Mouse (Mus musculus): ENCODE results near the gene 4930433I11Rik. TPM values are rescaled to one million over a fixed set of nuclear protein-coding genes. Genes with fewer than 3 reads are reported as not detected.
"Not testable (repeated sequence)": the region's sequence is repeated elsewhere in the genome, so short reads cannot be mapped to it uniquely, and the experiment has no call there.

The 4930433I11Rik gene
- total RNA-seq (2021), result not detected
- long read RNA-seq, result 0 reads

DNA sequence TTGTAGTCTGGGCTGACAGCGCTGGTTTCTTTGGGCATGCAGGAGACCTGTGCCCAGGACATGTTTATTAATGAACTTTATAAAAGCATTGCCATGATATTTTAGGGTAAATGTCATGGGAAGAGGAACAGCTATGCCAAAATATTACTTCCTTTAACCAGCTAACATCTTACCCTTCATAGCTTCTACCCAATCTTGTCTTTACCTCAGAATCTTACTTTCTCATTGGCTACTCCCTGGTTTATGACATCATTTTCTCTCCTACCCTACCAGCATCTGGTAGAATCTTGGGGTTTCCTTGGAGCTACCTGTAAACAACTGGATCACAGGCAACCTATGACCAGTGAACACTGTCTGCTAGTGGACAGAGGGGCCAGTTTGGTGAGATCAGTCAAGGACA lies at the start of gene 4930433I11Rik:
Gene 4930433I11Rik (plus strand): TSS at position 301 of the 400 bp plus-strand sequence.
- no peak for DNase-seq (ENCODE audit: low spot score in 2 of 2)

DNA sequence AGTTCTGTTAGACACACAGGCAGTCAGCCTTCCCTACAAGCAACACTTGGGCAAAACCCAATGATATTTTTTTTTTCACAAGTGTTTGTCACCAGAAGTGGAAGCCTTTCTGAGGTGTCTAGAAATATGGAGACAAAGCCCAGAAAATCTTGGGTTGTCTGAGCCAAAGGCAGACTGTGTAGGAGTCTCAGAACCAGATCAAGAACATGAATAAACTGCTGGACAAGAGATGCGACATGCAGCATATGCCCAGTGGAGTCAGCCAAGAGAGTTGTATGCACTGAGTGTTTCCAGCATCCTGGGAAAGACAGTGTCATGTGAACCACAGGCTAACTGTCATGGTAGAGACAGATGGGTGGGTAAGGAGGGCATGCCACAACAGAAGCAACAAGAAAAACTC lies 48.0 kb upstream of the 4930433I11Rik start:
- DNase-seq (ENCODE audit: low spot score in 2 of 2), result no peak

DNA sequence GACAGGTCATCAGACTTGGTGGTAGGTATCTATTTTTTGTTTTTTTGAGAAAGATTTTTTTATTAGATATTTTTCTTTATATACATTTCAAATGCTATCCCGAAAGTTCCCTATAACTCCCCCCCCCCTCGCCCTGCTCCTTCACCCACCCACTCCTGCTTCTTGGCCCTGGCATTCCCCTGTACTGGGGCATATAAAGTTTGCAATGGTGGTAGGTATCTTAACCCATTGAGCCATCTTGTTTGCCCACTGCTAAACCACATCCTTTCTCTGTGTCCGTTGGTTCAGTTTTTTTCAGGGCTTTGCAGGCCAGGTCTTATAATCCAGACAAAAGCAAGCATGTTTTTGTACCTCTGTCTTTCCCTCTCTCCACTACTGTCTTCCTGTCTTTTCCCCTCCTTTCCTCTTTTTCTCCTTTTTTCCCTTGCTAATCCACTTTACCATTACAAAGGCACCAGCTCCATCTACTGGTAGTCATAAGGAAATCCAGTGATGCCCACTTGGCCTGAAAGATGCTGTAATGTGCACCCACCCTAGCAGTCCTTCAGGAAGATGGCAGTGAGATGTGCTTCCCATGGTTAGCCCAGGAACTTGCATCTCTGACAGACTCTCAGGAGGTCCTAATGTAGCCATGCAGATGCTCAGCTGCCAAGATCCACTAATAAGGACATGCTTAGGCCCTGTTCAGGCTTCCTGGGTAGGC lies 45.0 kb upstream of the 4930433I11Rik start:
- peak; percentile 21 to 43 for DNase-seq (ENCODE audit: low spot score in 2 of 2)

DNA sequence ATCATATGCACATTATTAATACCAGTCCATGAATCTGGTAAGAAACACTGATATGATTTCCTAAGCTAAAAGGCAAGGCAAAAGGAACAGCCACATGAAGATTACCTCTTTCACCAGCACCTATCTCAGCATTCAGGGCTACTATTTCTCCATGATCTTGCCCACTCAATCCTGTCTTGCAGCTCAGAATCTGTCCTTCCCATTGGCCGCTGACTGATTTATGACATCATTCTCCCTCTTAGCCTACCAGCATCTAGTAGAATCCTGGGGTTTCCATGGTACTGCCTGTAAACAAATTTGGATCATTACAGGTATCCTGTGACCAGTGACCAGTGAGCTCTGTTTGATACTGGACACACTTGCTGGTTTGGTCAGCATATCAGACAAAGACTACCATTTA lies 45.1 kb downstream of the 4930433I11Rik start, which contains the start of gene Gm4884:
Gene Gm4884 (plus strand): TSS at position 301 of the 400 bp plus-strand sequence.
- DNase-seq (ENCODE audit: low spot score in 2 of 2), result not testable (repeated sequence)

DNA sequence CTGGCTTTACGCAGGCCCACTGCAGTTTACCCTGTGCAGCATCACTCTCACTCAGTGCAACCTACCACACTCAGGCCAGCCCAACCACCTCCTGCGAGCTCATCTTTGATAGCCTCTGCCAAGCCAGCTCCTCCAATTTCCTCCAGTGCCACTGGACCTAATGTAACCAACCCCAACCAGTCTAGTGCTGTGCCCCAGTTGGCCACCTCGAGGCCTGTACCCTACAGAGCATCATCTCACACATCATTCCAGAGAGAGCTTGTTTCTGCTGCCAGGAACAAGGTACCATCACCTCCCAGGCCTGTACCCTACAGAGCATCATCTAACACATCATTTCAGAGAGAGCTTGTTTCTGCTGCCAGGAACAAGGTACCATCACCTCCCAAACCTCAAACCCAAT lies 56.7 kb downstream of the 4930433I11Rik start:
- not testable (repeated sequence) for DNase-seq (ENCODE audit: low spot score in 2 of 2)

Other genes starting within 250 kb of the 4930433I11Rik start
- 10 to 100 TPM; 55.9 to 60.9 TPM for gene Vstm2b, start 89.2 kb upstream of the 4930433I11Rik start, total RNA-seq (2021)
- gene Gm4884, start 45.2 kb downstream of the 4930433I11Rik start, total RNA-seq (2021), result not detected
- gene Gm5592, start 166.3 kb downstream of the 4930433I11Rik start, total RNA-seq (2021), result not detected